Mouse (Mus musculus): ENCODE measurements at regions not wholly inside any gene's neighbourhood (a gene's known extent, or its start where the extent isn't known, plus 50 kb on each side); places are given as distances from the start of the nearest gene placed in this dataset.

GRCm38 (mm10) chr6:100479881-100480280 lies 191.1 kb downstream of the Shq1 start:
- peak; percentile 25 for DNase-seq
- intact Hi-C loops (cut with DNase I; ENCODE audit: low total_unique reads) = no loop called here

GRCm38 (mm10) chr6:100479455-100479854 lies 191.5 kb downstream of the Shq1 start:
- intact Hi-C loops (cut with DNase I; ENCODE audit: low total_unique reads) = no loop called here
- DNase-seq = no peak

GRCm38 (mm10) chr6:100476550-100477366 lies 189.5 kb upstream of the Rybp start:
- intact Hi-C loops (cut with DNase I; ENCODE audit: low total_unique reads) = no loop called here
- DNase-seq = no peak

- intact Hi-C loops (cut with DNase I; ENCODE audit: low total_unique reads) = no loop called here
- DNase-seq = no peak
Observed at GRCm38 (mm10) chr6:100475341-100475955, 188.2 kb upstream of the Rybp start.

GRCm38 (mm10) chr6:100474326-100474725 lies 187.0 kb upstream of the Rybp start:
- intact Hi-C loops (cut with DNase I; ENCODE audit: low total_unique reads) = no loop called here
- DNase-seq = no peak

GRCm38 (mm10) chr6:100470071-100470470 lies 182.8 kb upstream of the Rybp start:
- no peak for DNase-seq
- intact Hi-C loops (cut with DNase I; ENCODE audit: low total_unique reads) = no loop called here

GRCm38 (mm10) chr6:100462757-100463156 lies 175.5 kb upstream of the Rybp start:
- no peak for DNase-seq
- intact Hi-C loops (cut with DNase I; ENCODE audit: low total_unique reads) = no loop called here

GRCm38 (mm10) chr6:100453401-100453800 lies 166.1 kb upstream of the Rybp start:
- intact Hi-C loops (cut with DNase I; ENCODE audit: low total_unique reads) = no loop called here

GRCm38 (mm10) chr6:100452097-100453002 lies 165.1 kb upstream of the Rybp start:
- DNase-seq = no peak
- intact Hi-C loops (cut with DNase I; ENCODE audit: low total_unique reads) = no loop called here

More at GRCm38 (mm10) chr6:100453401-100453800, 166.1 kb upstream of the Rybp start:
- no peak for DNase-seq

- intact Hi-C loops (cut with DNase I; ENCODE audit: low total_unique reads) = no loop called here
- DNase-seq = no peak
Observed at GRCm38 (mm10) chr6:100450108-100450507, 162.8 kb upstream of the Rybp start.

GRCm38 (mm10) chr6:100449087-100449486 lies 161.8 kb upstream of the Rybp start:
- intact Hi-C loops (cut with DNase I; ENCODE audit: low total_unique reads) = no loop called here
- no peak for DNase-seq

- intact Hi-C loops (cut with DNase I; ENCODE audit: low total_unique reads) = no loop called here
- DNase-seq = no peak
Observed at GRCm38 (mm10) chr6:100447211-100447610, 159.9 kb upstream of the Rybp start.

GRCm38 (mm10) chr6:100446804-100447203 lies 159.5 kb upstream of the Rybp start:
- DNase-seq = no peak
- intact Hi-C loops (cut with DNase I; ENCODE audit: low total_unique reads) = no loop called here

- DNase-seq = no peak
- intact Hi-C loops (cut with DNase I; ENCODE audit: low total_unique reads) = no loop called here
Observed at GRCm38 (mm10) chr6:100439071-100439737, 151.9 kb upstream of the Rybp start.

GRCm38 (mm10) chr6:100438511-100438991 lies 151.3 kb upstream of the Rybp start:
- intact Hi-C loops (cut with DNase I; ENCODE audit: low total_unique reads) = no loop called here
- no peak for DNase-seq

- intact Hi-C loops (cut with DNase I; ENCODE audit: low total_unique reads) = no loop called here
Observed at GRCm38 (mm10) chr6:100437980-100438379, 150.7 kb upstream of the Rybp start.

GRCm38 (mm10) chr6:100436507-100436906 lies 149.2 kb upstream of the Rybp start:
- no peak for DNase-seq
- intact Hi-C loops (cut with DNase I; ENCODE audit: low total_unique reads) = no loop called here

More at GRCm38 (mm10) chr6:100437980-100438379, 150.7 kb upstream of the Rybp start:
- no peak for DNase-seq

- DNase-seq = no peak
- intact Hi-C loops (cut with DNase I; ENCODE audit: low total_unique reads) = no loop called here
Observed at GRCm38 (mm10) chr6:100435222-100435621, 147.9 kb upstream of the Rybp start.

GRCm38 (mm10) chr6:100433534-100433867 lies 146.2 kb upstream of the Rybp start:
- DNase-seq = no peak
- intact Hi-C loops (cut with DNase I; ENCODE audit: low total_unique reads) = no loop called here
